Mouse (Mus musculus) left cerebral cortex, adult 2 months (tissue): ENCODE results near the gene Foxp1. TPM values are rescaled to one million over a fixed set of nuclear protein-coding genes. Genes with fewer than 3 reads are reported as not detected.

Experiments
- DNase-seq, 2 experiments: peaks; one replicate each; pipeline ENCODE4 v3.0.0; 2021 to 2022; ENCODE audit warnings: low spot score in 2 of 2, mixed read lengths in 1 of 2; ENCODE audit errors: extremely low spot score in 1 of 2
- H3K27ac ChIP-seq: fragments of 200-600 bp; 2 replicates; pipeline ENCODE4 v1.8.1; 2022
- H3K4me3 ChIP-seq: fragments of 200-600 bp; 2 replicates; pipeline ENCODE4 v1.8.1; 2022
- CTCF ChIP-seq: fragments of 200-600 bp; IDR thresholded peaks from 2 replicates; pipeline ENCODE4 v1.8.1; 2022; ENCODE audit warnings: antibody characterized with exemption, mild to moderate bottlenecking, moderate library complexity
- intact Hi-C: fragments of 180-260 bp; cut with DNase I; formaldehyde crosslinking; loops from one replicate; pipeline ENCODE4 v1.15.1; 2025
- total RNA-seq, 2 experiments: library from RNA; stranded (reverse); gene quantifications; 2 replicates each; pipeline ENCODE4 v1.2.3; 2021

Gene Foxp1
- total RNA-seq, 2 experiments from 2014 or later, result 133 to 139 TPM

GRCm38 (mm10) chr6:99327721-99328120 is 194.8 kb downstream of the Foxp1 start:
- Histone ChIP-seq H3K4me3 (no peak overlapping the region), H3K27ac (no peak overlapping the region)
- TF ChIP-seq CTCF, result no peak
- intact Hi-C loops, result no loop called here
- DNase-seq, result no peak

GRCm38 (mm10) chr6:99325881-99326280 is 196.6 kb downstream of the Foxp1 start:
- H3K4me3 ChIP-seq, result no peak overlapping the region
- no peak for TF ChIP-seq CTCF
- no peak for DNase-seq
- no peak overlapping the region for H3K27ac ChIP-seq
- intact Hi-C loops, result no loop called here

- Histone ChIP-seq H3K27ac (no peak overlapping the region), H3K4me3 (no peak overlapping the region)
- no peak for TF ChIP-seq CTCF
- intact Hi-C loops, result no loop called here
- no peak for DNase-seq
These were observed 197.1 kb downstream of the Foxp1 start for GRCm38 (mm10) chr6:99325461-99325860.

- no peak for DNase-seq
- Histone ChIP-seq H3K4me3 (no peak overlapping the region), H3K27ac (no peak overlapping the region)
- no peak for TF ChIP-seq CTCF
- intact Hi-C loops, result no loop called here
These were observed 200.2 kb downstream of the Foxp1 start for GRCm38 (mm10) chr6:99322132-99322904.

GRCm38 (mm10) chr6:99320444-99320843 is 202.1 kb downstream of the Foxp1 start:
- no peak for DNase-seq
- intact Hi-C loops, result no loop called here
- TF ChIP-seq CTCF, result no peak
- no peak overlapping the region for H3K27ac ChIP-seq
- no peak overlapping the region for H3K4me3 ChIP-seq

GRCm38 (mm10) chr6:99319415-99320405 is 202.8 kb downstream of the Foxp1 start:
- TF ChIP-seq CTCF, result no peak
- Histone ChIP-seq H3K27ac (no peak overlapping the region), H3K4me3 (no peak overlapping the region)
- no peak for DNase-seq
- intact Hi-C loops, result no loop called here

GRCm38 (mm10) chr6:99314746-99315145 is 207.8 kb downstream of the Foxp1 start:
- no peak for TF ChIP-seq CTCF
- H3K4me3 ChIP-seq, result no peak overlapping the region
- intact Hi-C loops, result no loop called here
- no peak for DNase-seq
- no peak overlapping the region for H3K27ac ChIP-seq

GRCm38 (mm10) chr6:99310529-99310928 is 212.0 kb downstream of the Foxp1 start:
- TF ChIP-seq CTCF, result no peak
- H3K4me3 ChIP-seq, result no peak overlapping the region
- intact Hi-C loops, result no loop called here

GRCm38 (mm10) chr6:99310171-99310500 is 212.4 kb downstream of the Foxp1 start:
- TF ChIP-seq CTCF, result no peak
- DNase-seq, result no peak
- H3K27ac ChIP-seq, result no peak overlapping the region
- H3K4me3 ChIP-seq, result no peak overlapping the region
- intact Hi-C loops, result no loop called here

More at GRCm38 (mm10) chr6:99310529-99310928, 212.0 kb downstream of the Foxp1 start:
- no peak overlapping the region for H3K27ac ChIP-seq
- DNase-seq, result no peak

GRCm38 (mm10) chr6:99309466-99310170 is 212.9 kb downstream of the Foxp1 start:
- intact Hi-C loops, result no loop called here
- no peak overlapping the region for H3K4me3 ChIP-seq
- no peak overlapping the region for H3K27ac ChIP-seq
- DNase-seq, result no peak
- TF ChIP-seq CTCF, result no peak

- intact Hi-C loops, result no loop called here
- no peak overlapping the region for H3K27ac ChIP-seq
- H3K4me3 ChIP-seq, result no peak overlapping the region
- no peak for DNase-seq
- no peak for TF ChIP-seq CTCF
These were observed 216.8 kb downstream of the Foxp1 start for GRCm38 (mm10) chr6:99305751-99306150.

- Histone ChIP-seq H3K27ac (no peak overlapping the region), H3K4me3 (no peak overlapping the region)
- intact Hi-C loops, result no loop called here
- no peak for DNase-seq
- TF ChIP-seq CTCF, result no peak
These were observed 217.3 kb downstream of the Foxp1 start for GRCm38 (mm10) chr6:99305236-99305635.
